Mouse (Mus musculus) CH12.LX (cell line): ENCODE measurements around the gene Reg3b.

Source experiments
- CTCF ChIP-seq, 2 experiments: IDR thresholded peaks in 1 of 2; conservative IDR thresholded peaks in 1 of 2; 2 replicates each; pipeline ENCODE4 v1.5.1; 2011 to 2012; ENCODE audit warnings: low read depth in 2 of 2, low read length in 2 of 2, improper control_type of control experiment in 1 of 2, inconsistent platforms in 1 of 2, mild to moderate bottlenecking in 1 of 2, moderate library complexity in 1 of 2
- EP300 ChIP-seq: IDR thresholded peaks from 2 replicates; pipeline ENCODE4 v1.6.1; 2011; ENCODE audit warnings: low read length, improper control_type of control experiment
- ETS1 ChIP-seq: conservative IDR thresholded peaks from 2 replicates; pipeline ENCODE4 v1.6.1; 2012; ENCODE audit warnings: low read depth, mild to moderate bottlenecking, inconsistent platforms, low read length, improper control_type of control experiment, moderate library complexity
- GABPA ChIP-seq: IDR thresholded peaks from 2 replicates; pipeline ENCODE4 v1.6.1; 2012; ENCODE audit warnings: low read depth, low read length, improper control_type of control experiment, inconsistent platforms; ENCODE audit not compliant: insufficient replicate concordance
- POLR2A ChIP-seq: IDR thresholded peaks from 2 replicates; pipeline ENCODE4 v1.6.1; 2011; ENCODE audit warnings: low read depth, mild to moderate bottlenecking, improper control_type of control experiment, low read length

DNA sequence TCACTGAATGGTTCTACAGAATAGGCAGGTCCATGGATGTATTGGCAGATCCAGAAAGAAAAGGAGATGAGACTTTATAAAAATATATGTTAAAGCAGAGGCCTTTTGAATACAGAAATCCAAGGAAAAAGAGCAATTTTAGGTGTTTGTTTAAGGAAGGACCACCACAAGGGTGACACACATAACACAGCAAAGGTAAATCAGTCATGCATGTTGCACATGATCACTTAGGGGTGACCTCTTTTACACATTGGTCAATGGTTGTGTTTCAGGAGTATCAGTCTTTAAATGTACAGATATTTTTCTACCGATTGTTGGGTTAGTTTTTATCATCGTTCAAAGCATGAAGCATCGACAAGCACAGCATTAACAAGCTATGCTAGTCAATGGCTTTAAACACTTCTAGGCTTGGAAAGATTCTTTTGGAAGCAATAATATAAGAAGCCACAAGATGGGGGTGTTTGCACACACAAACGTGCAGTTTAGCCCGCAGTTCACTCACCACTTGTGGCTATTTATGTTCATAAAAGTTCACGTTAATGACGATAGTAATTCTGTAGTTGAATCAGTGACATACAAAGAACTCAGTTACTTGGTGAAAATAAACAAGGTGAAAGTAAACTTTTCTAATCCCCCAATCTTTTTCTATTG, 38.4 kb upstream of the Reg3b start:
- TF ChIP-seq CTCF (conservative IDR thresholded peaks at IDR 0.05 in 1 of 2, IDR thresholded peaks at IDR 0.05 in 1 of 2; ENCODE audit: low read depth in 2 of 2, low read length in 2 of 2) (no peak), EP300 (no peak), POLR2A (no peak), GABPA (no peak), ETS1 (no peak)
